Mouse (Mus musculus) T-helper 2 cell (primary cell): ENCODE measurements around the gene Lmtk3.

ENCODE experiments used
- in situ Hi-C: fragments of 300-600 bp; cut with MboI, MseI; formaldehyde crosslinking; loops from one replicate; pipeline ENCODE4 v1.15.1; 2025; ENCODE audit warnings: high pct_unique_total_duplicates

The Lmtk3 gene

GRCm38 (mm10) chr7:45808471-45808870, 24.9 kb downstream of the Lmtk3 start:
- in situ Hi-C loops = no loop called here

GRCm38 (mm10) chr7:45809276-45810075, 25.9 kb downstream of the Lmtk3 start:
- in situ Hi-C loops = loop anchor here (5.0 kb wide), 1 partner anchor 77 kb away; no protein-coding TSS in a partner anchor

- in situ Hi-C loops = loop anchor here (5.0 kb wide), 1 partner anchor 81 kb away; no protein-coding TSS in a partner anchor
Observed at GRCm38 (mm10) chr7:45812921-45813320, 29.4 kb downstream of the Lmtk3 start.

- in situ Hi-C loops = loop anchor here (5.0 kb wide), 1 partner anchor 82 kb away; no protein-coding TSS in a partner anchor
Observed at GRCm38 (mm10) chr7:45813787-45814779, 30.5 kb downstream of the Lmtk3 start, which contains the start of gene Cyth2. Gene Cyth2, minus strand, starts transcription at chr7:45814581.

- in situ Hi-C loops = loop anchor here (5.0 kb wide), 1 partner anchor 83 kb away; no protein-coding TSS in a partner anchor
Observed at GRCm38 (mm10) chr7:45814841-45815240, 31.3 kb downstream of the Lmtk3 start.

GRCm38 (mm10) chr7:45815323-45815983, 31.9 kb downstream of the Lmtk3 start:
- in situ Hi-C loops = no loop called here

GRCm38 (mm10) chr7:45815984-45816351, 32.4 kb downstream of the Lmtk3 start:
- in situ Hi-C loops = no loop called here

GRCm38 (mm10) chr7:45819843-45820242, 36.3 kb downstream of the Lmtk3 start:
- in situ Hi-C loops = no loop called here

GRCm38 (mm10) chr7:45820913-45821312, 37.4 kb downstream of the Lmtk3 start:
- in situ Hi-C loops = no loop called here

GRCm38 (mm10) chr7:45824598-45824997, 41.1 kb downstream of the Lmtk3 start, which contains the start of gene Kcnj14:
Gene Kcnj14, minus strand, starts transcription at chr7:45824782.
- in situ Hi-C loops = no loop called here

GRCm38 (mm10) chr7:45826631-45827030, 43.1 kb downstream of the Lmtk3 start:
- in situ Hi-C loops = no loop called here

- in situ Hi-C loops = no loop called here
Observed at GRCm38 (mm10) chr7:45830427-45831127, 47.0 kb downstream of the Lmtk3 start, which contains the start of gene Grwd1. Gene Grwd1, minus strand, starts transcription at chr7:45830944.

GRCm38 (mm10) chr7:45831128-45831525, 47.6 kb downstream of the Lmtk3 start:
- in situ Hi-C loops = no loop called here

GRCm38 (mm10) chr7:45832428-45832827, 48.9 kb downstream of the Lmtk3 start:
- in situ Hi-C loops = no loop called here

GRCm38 (mm10) chr7:45833148-45833790, 49.7 kb downstream of the Lmtk3 start:
- in situ Hi-C loops = no loop called here

GRCm38 (mm10) chr7:45833924-45834323, 50.4 kb downstream of the Lmtk3 start:
- in situ Hi-C loops = no loop called here

GRCm38 (mm10) chr7:45842950-45843744, 59.6 kb downstream of the Lmtk3 start:
- in situ Hi-C loops = no loop called here

GRCm38 (mm10) chr7:45848447-45849027, 65.0 kb downstream of the Lmtk3 start:
- in situ Hi-C loops = no loop called here

GRCm38 (mm10) chr7:45850661-45851060, 67.1 kb downstream of the Lmtk3 start:
- in situ Hi-C loops = no loop called here
